Mouse (Mus musculus) v-Abl transformed pro-B cells (cell line): ENCODE data around the gene Rpl18a.

Experiments
- in situ Hi-C, 2 experiments: fragments of 400-800 bp; cut with MboI; formaldehyde crosslinking; loops; one replicate each; pipeline ENCODE4 v1.15.1; 2025; ENCODE audit not compliant: unreplicated experiment in 2 of 2

Gene Rpl18a

GRCm38 (mm10) chr8:70905463-70905830 lies 8.2 kb upstream of the Rpl18a start:
- in situ Hi-C loops = loop anchor here in 1 of 2 experiments (25.0 kb wide), 1 partner anchor 307 kb away; no protein-coding TSS in a partner anchor

GRCm38 (mm10) chr8:70904532-70904931 lies 7.3 kb upstream of the Rpl18a start:
- in situ Hi-C loops = loop anchor here in 1 of 2 experiments (25.0 kb wide), 1 partner anchor 308 kb away; no protein-coding TSS in a partner anchor

- in situ Hi-C loops = loop anchor here in 1 of 2 experiments (25.0 kb wide), 1 partner anchor 309 kb away; no protein-coding TSS in a partner anchor
Observed at GRCm38 (mm10) chr8:70903582-70903981, 6.4 kb upstream of the Rpl18a start.

GRCm38 (mm10) chr8:70903112-70903511 lies 5.9 kb upstream of the Rpl18a start:
- in situ Hi-C loops = loop anchor here in 1 of 2 experiments (25.0 kb wide), 1 partner anchor 309 kb away; no protein-coding TSS in a partner anchor

- in situ Hi-C loops = loop anchor here in 1 of 2 experiments (25.0 kb wide), 1 partner anchor 310 kb away; no protein-coding TSS in a partner anchor
Observed at GRCm38 (mm10) chr8:70902211-70902610, 5.0 kb upstream of the Rpl18a start.

GRCm38 (mm10) chr8:70900872-70901387 lies 3.7 kb upstream of the Rpl18a start:
- in situ Hi-C loops = loop anchor here in 1 of 2 experiments (25.0 kb wide), 1 partner anchor 311 kb away; no protein-coding TSS in a partner anchor

GRCm38 (mm10) chr8:70899226-70899625 lies 2.0 kb upstream of the Rpl18a start:
- in situ Hi-C loops = loop anchor here (5.0 to 25.0 kb wide), 4 partner anchors 306 to 763 kb away; partner anchors contain the start of genes Ankle1 (in 2 of the 2), Unc13a (in 2 of the 2) and Ocel1 (in 1 of the 2)

GRCm38 (mm10) chr8:70898661-70899198 lies 1.5 kb upstream of the Rpl18a start:
- in situ Hi-C loops = loop anchor here (5.0 to 25.0 kb wide), 4 partner anchors 306 to 764 kb away; partner anchors contain the start of genes Ankle1 (in 2 of the 2), Unc13a (in 2 of the 2) and Ocel1 (in 1 of the 2)

- in situ Hi-C loops = loop anchor here (5.0 to 25.0 kb wide), 4 partner anchors 307 to 764 kb away; partner anchors contain the start of genes Ankle1 (in 2 of the 2), Unc13a (in 2 of the 2) and Ocel1 (in 1 of the 2)
Observed at GRCm38 (mm10) chr8:70897681-70898413, 635 bp upstream of the Rpl18a start.

- in situ Hi-C loops = loop anchor here (5.0 to 25.0 kb wide), 4 partner anchors 308 to 766 kb away; partner anchors contain the start of genes Ankle1 (in 2 of the 2), Unc13a (in 2 of the 2) and Ocel1 (in 1 of the 2)
Observed at GRCm38 (mm10) chr8:70896316-70897020, 744 bp downstream of the Rpl18a start.

GRCm38 (mm10) chr8:70895571-70896259 lies 1.5 kb downstream of the Rpl18a start:
- in situ Hi-C loops = loop anchor here (5.0 to 25.0 kb wide), 4 partner anchors 309 to 767 kb away; partner anchors contain the start of genes Ankle1 (in 2 of the 2), Unc13a (in 2 of the 2) and Ocel1 (in 1 of the 2)

- in situ Hi-C loops = loop anchor here (5.0 to 25.0 kb wide), 4 partner anchors 310 to 767 kb away; partner anchors contain the start of genes Ankle1 (in 2 of the 2), Unc13a (in 2 of the 2) and Ocel1 (in 1 of the 2)
Observed at GRCm38 (mm10) chr8:70894771-70895545, 2.3 kb downstream of the Rpl18a start.

GRCm38 (mm10) chr8:70894385-70894720 lies 2.9 kb downstream of the Rpl18a start:
- in situ Hi-C loops = loop anchor here (10.0 to 25.0 kb wide), 3 partner anchors 310 to 768 kb away; partner anchors contain the start of genes Unc13a (in 2 of the 2) and Ocel1 (in 1 of the 2)

- in situ Hi-C loops = loop anchor here (10.0 to 25.0 kb wide), 3 partner anchors 311 to 768 kb away; partner anchors contain the start of genes Unc13a (in 2 of the 2) and Ocel1 (in 1 of the 2)
Observed at GRCm38 (mm10) chr8:70893656-70894384, 3.4 kb downstream of the Rpl18a start.

GRCm38 (mm10) chr8:70892896-70893655 lies 4.1 kb downstream of the Rpl18a start:
- in situ Hi-C loops = loop anchor here (10.0 to 25.0 kb wide), 3 partner anchors 312 to 769 kb away; partner anchors contain the start of genes Unc13a (in 2 of the 2) and Ocel1 (in 1 of the 2)

- in situ Hi-C loops = loop anchor here (10.0 to 25.0 kb wide), 3 partner anchors 313 to 770 kb away; partner anchors contain the start of genes Unc13a (in 2 of the 2) and Ocel1 (in 1 of the 2)
Observed at GRCm38 (mm10) chr8:70892022-70892895, 5.0 kb downstream of the Rpl18a start, which contains the start of gene Slc5a5. TSS of gene Slc5a5 (minus strand) at chr8:70892757.
